Mouse (Mus musculus) left cerebral cortex, postnatal 36 days (tissue): Measurements from ENCODE around the gene Pank1. TPM values are rescaled to one million over a fixed set of nuclear protein-coding genes. Genes with fewer than 3 reads are reported as not detected.

Source experiments
- DNase-seq, 2 experiments: peaks; one replicate each; pipeline ENCODE4 v3.0.0; 2021 to 2022; ENCODE audit warnings: low spot score in 2 of 2, mixed read lengths in 1 of 2
- intact Hi-C: fragments of 180-260 bp; cut with DNase I; formaldehyde crosslinking; loops from one replicate; pipeline ENCODE4 v1.15.1; 2025
- total RNA-seq, 2 experiments: library from RNA; stranded (reverse); gene quantifications; 2 replicates each; pipeline ENCODE4 v1.2.3; 2021

The Pank1 gene
- total RNA-seq, 2 experiments from 2014 or later = 20.8 to 23.5 TPM

GRCm38 (mm10) chr19:34883526-34884224, 4.4 kb upstream of the Pank1 start:
- intact Hi-C loops = no loop called here
- no peak for DNase-seq

- intact Hi-C loops = no loop called here
- DNase-seq = no peak
These were observed 3.2 kb upstream of the Pank1 start for GRCm38 (mm10) chr19:34882443-34882842.

GRCm38 (mm10) chr19:34881160-34881559, 1.9 kb upstream of the Pank1 start:
- peak in 1 of 2 experiments; percentile 62 for DNase-seq
- intact Hi-C loops = no loop called here

DNA sequence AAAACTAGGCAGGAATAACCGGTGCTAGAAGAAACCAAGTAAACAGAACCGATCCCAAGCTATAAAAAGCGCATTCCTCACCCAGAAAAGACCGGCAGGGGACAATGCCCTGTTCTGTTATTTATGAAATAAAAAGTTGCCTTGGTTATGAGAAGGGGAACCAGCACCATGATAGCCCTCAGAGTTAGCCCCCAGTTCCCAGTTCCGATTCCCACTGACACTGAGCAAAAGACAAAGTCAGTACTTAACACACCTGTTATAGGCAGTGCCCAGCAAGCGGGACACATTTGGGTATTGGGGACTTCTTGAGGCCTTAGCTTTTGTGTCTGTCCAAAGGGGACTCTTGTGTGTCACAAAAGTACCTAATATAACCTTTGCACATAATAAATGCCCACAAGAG, 369 bp upstream of the Pank1 start:
- intact Hi-C loops = loop anchor here (2.0 kb wide), 1 partner anchor 41 kb away; no protein-coding TSS in a partner anchor
- no peak for DNase-seq

GRCm38 (mm10) chr19:34877898-34878602, 1.2 kb downstream of the Pank1 start:
- intact Hi-C loops = loop anchor here (1.0 to 2.0 kb wide), 2 partner anchors 43 to 52 kb away; no protein-coding TSS in a partner anchor
- DNase-seq = peak; percentile 83 to 85

GRCm38 (mm10) chr19:34876676-34877075, 2.6 kb downstream of the Pank1 start:
- intact Hi-C loops = no loop called here
- DNase-seq = no peak

DNA sequence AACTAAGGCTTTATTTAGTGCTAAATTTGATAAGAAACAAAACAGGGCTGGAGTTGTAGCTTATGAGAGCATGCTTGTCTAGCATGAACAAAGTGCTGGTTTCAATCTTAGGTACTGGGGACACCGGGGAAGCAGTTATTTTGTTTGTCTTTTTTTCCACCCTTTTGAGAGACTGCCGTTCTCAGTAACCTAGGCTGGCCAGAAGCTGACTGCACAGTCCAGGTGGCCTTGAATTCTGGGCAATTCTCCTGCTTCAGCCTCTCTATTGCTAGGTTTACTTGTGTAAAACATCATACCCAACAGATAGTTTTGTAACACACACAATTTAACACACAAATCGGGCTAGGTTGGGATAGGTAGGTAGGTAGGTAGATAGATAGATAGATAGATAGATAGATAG, 9.9 kb downstream of the Pank1 start:
- no peak for DNase-seq
- intact Hi-C loops = no loop called here

GRCm38 (mm10) chr19:34868093-34868741, 11.0 kb downstream of the Pank1 start:
- no peak for DNase-seq
- intact Hi-C loops = no loop called here

GRCm38 (mm10) chr19:34863737-34864136, 15.5 kb downstream of the Pank1 start:
- intact Hi-C loops = no loop called here
- DNase-seq = no peak

DNA sequence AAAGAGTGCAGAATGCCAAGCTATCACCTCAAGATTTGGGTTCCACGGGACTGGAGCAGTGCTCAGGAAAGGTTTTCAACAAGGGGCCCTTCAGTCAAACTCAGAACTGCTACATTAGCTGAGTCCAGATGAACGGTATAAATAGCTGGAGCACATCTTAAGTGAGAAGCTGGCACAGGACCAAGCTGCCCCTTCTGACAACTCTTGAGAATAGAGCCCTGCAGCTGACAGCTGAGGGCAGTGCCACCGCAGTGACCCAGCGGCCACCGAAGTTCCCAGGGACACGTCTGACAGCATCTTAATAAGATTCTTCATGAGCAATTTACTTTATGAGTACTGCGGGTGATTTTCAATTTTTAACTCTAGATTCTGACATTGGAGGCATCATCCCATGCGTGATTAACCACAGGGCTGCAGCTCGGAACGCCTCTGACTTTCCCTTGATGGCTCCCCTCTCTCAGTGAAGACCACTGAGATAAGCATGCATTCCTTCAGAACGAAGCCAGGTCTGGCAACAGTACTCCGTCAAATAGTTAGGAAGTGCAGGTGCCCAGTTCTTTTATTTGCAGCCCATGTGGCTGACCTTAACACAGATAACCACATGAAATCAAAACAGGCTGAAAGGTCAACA, 23.1 kb downstream of the Pank1 start:
- DNase-seq = no peak

GRCm38 (mm10) chr19:34851161-34851560, 28.1 kb downstream of the Pank1 start:
- intact Hi-C loops = no loop called here
- no peak for DNase-seq

More for the DNA sequence above, 23.1 kb downstream of the Pank1 start:
- intact Hi-C loops = no loop called here

GRCm38 (mm10) chr19:34849426-34849825, 29.8 kb downstream of the Pank1 start:
- no peak for DNase-seq
- intact Hi-C loops = no loop called here

DNA sequence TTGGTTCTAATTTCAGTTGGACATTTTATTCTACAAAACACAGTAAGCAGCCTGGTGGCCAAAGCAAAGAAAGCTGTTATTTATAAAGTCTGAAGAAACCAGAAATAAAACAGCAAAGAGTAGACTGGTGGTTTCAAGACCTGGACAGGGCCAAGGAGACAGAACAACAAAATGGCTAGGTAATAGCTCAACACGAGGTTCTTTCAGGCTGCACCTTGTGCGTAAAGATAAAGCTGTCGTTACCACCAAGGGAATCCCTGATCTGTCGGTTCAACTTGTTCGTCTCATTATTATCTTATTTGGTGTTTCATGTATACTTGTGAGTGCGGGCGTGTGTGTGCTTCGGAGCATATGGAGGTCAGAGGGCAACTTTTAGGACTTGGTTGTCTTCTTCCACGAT, 31.1 kb downstream of the Pank1 start:
- intact Hi-C loops = no loop called here
- DNase-seq = no peak

GRCm38 (mm10) chr19:34847103-34847502, 32.2 kb downstream of the Pank1 start:
- intact Hi-C loops = no loop called here
- no peak for DNase-seq

DNA sequence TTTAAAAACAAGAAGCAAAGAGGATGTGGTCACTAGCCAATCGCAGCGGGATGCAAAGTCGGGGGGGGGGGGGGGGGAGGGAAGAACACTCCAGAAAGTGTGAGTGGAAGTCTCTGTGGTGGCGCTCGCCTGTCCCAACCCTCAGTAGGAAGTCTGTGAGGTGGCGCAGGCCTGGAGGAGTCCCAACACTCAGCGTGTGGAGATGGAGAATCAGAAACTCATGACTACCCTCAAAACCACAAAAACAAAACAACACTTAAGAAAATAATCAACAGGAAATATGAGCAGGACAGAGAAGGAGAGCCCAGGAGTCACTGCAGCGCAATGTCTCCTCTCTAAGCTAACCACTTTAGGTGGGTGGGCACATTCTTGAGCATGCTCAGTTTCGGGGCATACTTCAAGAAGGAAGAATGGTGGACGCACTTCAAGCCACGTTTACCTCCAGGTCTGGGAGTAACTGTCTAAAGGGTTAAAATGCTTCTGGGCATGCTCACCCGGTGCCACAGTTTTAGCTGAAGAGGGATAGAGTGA, 32.7 kb downstream of the Pank1 start:
- DNase-seq = no peak
- intact Hi-C loops = no loop called here

GRCm38 (mm10) chr19:34846005-34846404, 33.2 kb downstream of the Pank1 start:
- DNase-seq = no peak
- intact Hi-C loops = no loop called here

GRCm38 (mm10) chr19:34845331-34845730, 33.9 kb downstream of the Pank1 start:
- intact Hi-C loops = no loop called here
- no peak for DNase-seq

- intact Hi-C loops = no loop called here
- DNase-seq = no peak
These were observed 34.5 kb downstream of the Pank1 start for GRCm38 (mm10) chr19:34844760-34845159.

- no peak for DNase-seq
- intact Hi-C loops = no loop called here
These were observed 35.2 kb downstream of the Pank1 start for GRCm38 (mm10) chr19:34844047-34844446.
